Mouse (Mus musculus) cerebellum, postnatal 36 days (tissue): ENCODE measurements around the gene Wbp4.
A peak's percentile ranks its signal among the peaks of the same experiment; 100 is the strongest.
"Not testable (repeated sequence)": the region's sequence is repeated elsewhere in the genome, so short reads cannot be mapped to it uniquely, and the experiment has no call there.

ENCODE experiments used
- DNase-seq, 2 experiments: peaks; one replicate each; pipeline ENCODE4 v3.0.0; 2021 to 2022; ENCODE audit warnings: mixed read lengths in 2 of 2

The Wbp4 gene

GRCm38 (mm10) chr14:79506207-79506606, 24.9 kb upstream of the Wbp4 start:
- no peak for DNase-seq

GRCm38 (mm10) chr14:79504246-79505006, 23.1 kb upstream of the Wbp4 start:
- no peak for DNase-seq

- DNase-seq: no peak
Measured at GRCm38 (mm10) chr14:79503371-79504075, 22.2 kb upstream of the Wbp4 start.

- no peak for DNase-seq
Measured at GRCm38 (mm10) chr14:79500756-79501155, 19.4 kb upstream of the Wbp4 start.

GRCm38 (mm10) chr14:79499326-79499725, 18.0 kb upstream of the Wbp4 start:
- no peak for DNase-seq

- no peak for DNase-seq
Measured at GRCm38 (mm10) chr14:79494349-79494748, 13.0 kb upstream of the Wbp4 start.

GRCm38 (mm10) chr14:79490246-79490645, 8.9 kb upstream of the Wbp4 start:
- no peak for DNase-seq

GRCm38 (mm10) chr14:79489150-79489549, 7.8 kb upstream of the Wbp4 start:
- DNase-seq: no peak

GRCm38 (mm10) chr14:79488531-79488930, 7.2 kb upstream of the Wbp4 start:
- no peak for DNase-seq

GRCm38 (mm10) chr14:79486993-79487731, 5.8 kb upstream of the Wbp4 start:
- DNase-seq: peak; percentile 67 to 75

GRCm38 (mm10) chr14:79486617-79486992, 5.3 kb upstream of the Wbp4 start:
- peak in 1 of 2 experiments; percentile 22 for DNase-seq

- DNase-seq: no peak
Measured at GRCm38 (mm10) chr14:79483611-79484120, 2.3 kb upstream of the Wbp4 start.

- DNase-seq: peak in 1 of 2 experiments; percentile 28
Measured at GRCm38 (mm10) chr14:79482747-79483355, 1.5 kb upstream of the Wbp4 start.

- peak in 1 of 2 experiments; percentile 43 for DNase-seq
Measured at GRCm38 (mm10) chr14:79482251-79482661, 936 bp upstream of the Wbp4 start.

- DNase-seq: peak; percentile 98
Measured at GRCm38 (mm10) chr14:79480624-79481338, 539 bp downstream of the Wbp4 start, which contains the start of gene Elf1. TSS of gene Elf1 (plus strand) at chr14:79481194.

- no peak for DNase-seq
Measured at GRCm38 (mm10) chr14:79473384-79473783, 7.9 kb downstream of the Wbp4 start.

- DNase-seq: peak; percentile 49 to 53
Measured at GRCm38 (mm10) chr14:79467621-79468020, 13.7 kb downstream of the Wbp4 start.

- DNase-seq: no peak
Measured at GRCm38 (mm10) chr14:79465623-79466022, 15.7 kb downstream of the Wbp4 start.

- no peak for DNase-seq
Measured at GRCm38 (mm10) chr14:79460988-79461387, 20.3 kb downstream of the Wbp4 start.

- no peak for DNase-seq
Measured at GRCm38 (mm10) chr14:79460401-79460800, 20.9 kb downstream of the Wbp4 start.

GRCm38 (mm10) chr14:79452591-79452934, 28.8 kb downstream of the Wbp4 start:
- not testable (repeated sequence) for DNase-seq
